Mouse (Mus musculus): ENCODE measurements around the gene Prdm10.

DNA sequence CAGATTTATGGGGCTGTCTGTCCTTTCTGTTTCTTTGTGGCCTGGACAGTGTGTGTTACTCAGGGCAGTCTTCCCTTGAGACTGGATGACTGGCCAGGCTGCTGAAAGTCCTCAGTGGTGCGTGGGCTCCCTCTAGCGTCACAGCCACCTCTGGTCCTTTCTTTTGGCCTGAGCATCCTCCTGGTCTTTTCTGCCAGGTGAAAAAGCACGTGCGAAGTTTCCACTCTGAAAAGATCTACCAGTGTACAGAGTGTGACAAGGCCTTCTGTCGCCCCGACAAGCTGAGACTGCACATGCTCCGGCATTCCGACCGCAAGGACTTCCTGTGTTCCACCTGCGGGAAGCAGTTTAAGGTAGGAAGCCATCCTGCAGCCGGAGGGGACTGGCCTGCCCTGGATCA is 68.6 kb downstream of the Prdm10 start:
- no peak for TF ChIP-seq EP300 (optimal IDR thresholded peaks at IDR 0.05)
- TF ChIP-seq CTCF (IDR thresholded peaks at IDR 0.05; ENCODE audit: low read depth), result peak; percentile 98
